Mouse (Mus musculus) testis, adult 2 months (tissue): ENCODE results near the gene Wnt5b. TPM values are rescaled to one million over a fixed set of nuclear protein-coding genes. Genes with fewer than 3 reads are reported as not detected.

Source experiments
- H3K27ac ChIP-seq: fragments of 200-500 bp; 2 replicates; pipeline ENCODE4 v1.5.1; 2012; ENCODE audit warnings: low read depth, low read length; ENCODE audit not compliant: control insufficient read depth, insufficient read depth
- H3K27me3 ChIP-seq: fragments of 200-500 bp; 2 replicates; pipeline ENCODE4 v1.6.1; 2012; ENCODE audit warnings: mild to moderate bottlenecking, low read length, moderate library complexity; ENCODE audit not compliant: control insufficient read depth, insufficient read depth
- H3K36me3 ChIP-seq: fragments of 200-500 bp; 2 replicates; pipeline ENCODE4 v1.6.1; 2012; ENCODE audit warnings: mild to moderate bottlenecking, low read length; ENCODE audit not compliant: control insufficient read depth, insufficient read depth
- H3K4me1 ChIP-seq: fragments of 200-500 bp; 2 replicates; pipeline ENCODE4 v1.6.1; 2012; ENCODE audit warnings: low read length; ENCODE audit not compliant: control insufficient read depth, insufficient read depth
- H3K4me3 ChIP-seq: fragments of 200-500 bp; 2 replicates; pipeline ENCODE4 v1.5.1; 2012; ENCODE audit warnings: low read depth, mild to moderate bottlenecking, low read length, moderate library complexity, mixed read lengths; ENCODE audit not compliant: control insufficient read depth
- CTCF ChIP-seq: fragments of 200-500 bp; IDR thresholded peaks from 2 replicates; pipeline ENCODE4 v1.5.1; 2012; ENCODE audit warnings: low read depth, mild to moderate bottlenecking, inconsistent platforms, low read length, moderate library complexity; ENCODE audit not compliant: control insufficient read depth, insufficient read depth, insufficient replicate concordance
- POLR2A ChIP-seq: fragments of 200-500 bp; IDR thresholded peaks from 2 replicates; pipeline ENCODE4 v1.6.1; 2012; ENCODE audit warnings: low read depth, mild to moderate bottlenecking, inconsistent platforms, low read length, moderate library complexity; ENCODE audit not compliant: control insufficient read depth
- polyA plus RNA-seq: library from polyadenylated mRNA; depleted of rRNA; stranded (reverse); fragments of >200 nt; gene quantifications from 2 replicates; pipeline ENCODE4 v1.2.3, GENCODE M21; 2012

Wnt5b gene
- polyA plus RNA-seq, 1 experiment: 3.8 TPM

- H3K27me3 ChIP-seq: no peaks in the 10 kb centered on the region
- H3K27ac ChIP-seq: no peak overlapping the region
- TF ChIP-seq POLR2A (no peak), CTCF (no peak)
- no peak overlapping the region for H3K4me3 ChIP-seq
- H3K4me1 ChIP-seq: no peaks in the 10 kb centered on the region
- H3K36me3 ChIP-seq: no peaks in the 10 kb centered on the region
Measured at GRCm38 (mm10) chr6:119421001-119421400, 123.1 kb downstream of the Wnt5b start.

- Histone ChIP-seq H3K4me3 (no peak overlapping the region), H3K27me3 (no peaks in the 10 kb centered on the region), H3K36me3 (no peaks in the 10 kb centered on the region), H3K27ac (no peak overlapping the region), H3K4me1 (no peaks in the 10 kb centered on the region)
- TF ChIP-seq CTCF (no peak), POLR2A (no peak)
Measured at GRCm38 (mm10) chr6:119420357-119420756, 123.8 kb downstream of the Wnt5b start.

- Histone ChIP-seq H3K27me3 (no peaks in the 10 kb centered on the region), H3K4me3 (no peak overlapping the region), H3K27ac (no peak overlapping the region), H3K4me1 (no peaks in the 10 kb centered on the region), H3K36me3 (no peaks in the 10 kb centered on the region)
- TF ChIP-seq CTCF (no peak), POLR2A (no peak)
Measured at GRCm38 (mm10) chr6:119419412-119419811, 124.7 kb downstream of the Wnt5b start.

DNA sequence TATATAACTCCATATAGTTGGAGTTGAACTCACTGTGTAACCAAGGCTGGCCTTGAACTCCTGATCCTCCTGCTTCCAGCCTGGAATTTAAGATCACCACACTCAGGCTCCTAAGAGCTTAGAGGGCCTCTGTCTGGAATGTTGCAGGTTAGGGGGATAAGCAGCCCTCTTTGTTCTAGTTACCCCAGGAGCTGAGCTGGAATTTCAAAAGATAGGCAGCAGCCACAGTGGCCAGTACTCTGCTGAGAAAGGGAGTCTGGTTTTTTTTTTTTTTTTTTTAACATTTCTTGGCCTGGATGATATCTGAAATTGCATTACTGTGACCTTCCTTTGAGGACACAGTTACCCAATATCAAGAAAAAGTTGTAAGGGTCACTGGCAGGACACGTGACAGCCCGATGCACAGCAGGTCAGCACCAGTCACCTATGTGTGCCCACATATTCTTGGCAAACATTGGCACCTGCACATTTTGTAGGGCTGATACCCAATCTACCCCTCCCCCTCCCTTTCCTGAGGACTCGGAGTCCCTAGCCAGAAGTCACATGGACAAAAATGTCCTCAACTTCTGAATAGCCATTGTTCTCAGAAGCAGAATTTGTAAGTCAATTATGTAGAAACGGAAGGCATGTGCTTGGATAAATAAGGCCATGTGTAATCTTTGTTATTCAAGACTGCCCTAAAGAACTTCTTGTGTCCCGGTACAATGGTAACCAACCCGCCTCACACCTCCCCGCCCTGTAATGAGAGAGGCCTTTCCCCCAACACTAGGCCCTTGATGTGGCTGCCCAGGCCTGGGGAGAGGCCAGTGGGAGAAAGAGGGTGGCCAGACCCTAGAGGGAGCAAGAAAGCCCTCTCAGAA lies 125.5 kb downstream of the Wnt5b start:
- Histone ChIP-seq H3K4me1 (no peaks in the 10 kb centered on the region), H3K27me3 (no peaks in the 10 kb centered on the region), H3K4me3 (no peak overlapping the region), H3K27ac (peak overlapping the region; percentile 47; the same call in 1 of the 2 replicates), H3K36me3 (no peaks in the 10 kb centered on the region)
- TF ChIP-seq CTCF: no peak
- no peak for TF ChIP-seq POLR2A

DNA sequence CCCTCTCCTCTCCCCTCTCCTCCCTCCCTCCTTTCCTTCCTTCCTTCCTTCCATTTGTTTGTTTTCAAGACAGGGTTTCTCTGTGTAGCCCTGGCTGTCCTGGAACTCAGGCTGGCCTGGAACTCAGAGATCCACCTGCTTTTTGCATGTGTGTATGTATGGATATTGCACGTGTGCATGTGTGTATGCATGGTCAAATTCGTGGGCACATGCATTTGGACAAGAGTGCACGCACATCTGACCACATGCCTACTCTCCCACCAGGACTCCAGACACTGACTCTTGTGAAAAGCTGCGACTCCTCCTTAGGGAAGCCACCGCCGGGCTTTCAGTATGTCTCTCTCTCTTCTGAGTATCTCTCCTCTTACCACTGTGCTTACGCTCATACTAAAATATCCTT lies 126.3 kb downstream of the Wnt5b start:
- no peaks in the 10 kb centered on the region for H3K36me3 ChIP-seq
- TF ChIP-seq POLR2A: no peak
- no peak for TF ChIP-seq CTCF
- H3K4me1 ChIP-seq: no peaks in the 10 kb centered on the region
- no peak overlapping the region for H3K4me3 ChIP-seq
- peak overlapping the region; percentile 23; the same call in 1 of the 2 replicates for H3K27ac ChIP-seq
- no peaks in the 10 kb centered on the region for H3K27me3 ChIP-seq

GRCm38 (mm10) chr6:119417354-119417753 lies 126.8 kb downstream of the Wnt5b start, which contains the start of gene Adipor2:
Gene Adipor2 (minus strand): TSS chr6:119417704.
- H3K36me3 ChIP-seq: no peaks in the 10 kb centered on the region
- peak within 1 kb of the TSS; percentile 23; the same call in 1 of the 2 replicates for H3K27ac ChIP-seq
- no peaks in the 10 kb centered on the region for H3K27me3 ChIP-seq
- no peaks in the 10 kb centered on the region for H3K4me1 ChIP-seq
- TF ChIP-seq CTCF: no peak
- TF ChIP-seq POLR2A: peak; percentile 48; the same call in 1 of the 2 replicates
- H3K4me3 ChIP-seq: peak within 1 kb of the TSS; percentile 14

- TF ChIP-seq CTCF: no peak
- TF ChIP-seq POLR2A: no peak
- no peak overlapping the region for H3K27ac ChIP-seq
- H3K36me3 ChIP-seq: no peaks in the 10 kb centered on the region
- no peaks in the 10 kb centered on the region for H3K27me3 ChIP-seq
- H3K4me3 ChIP-seq: peak overlapping the region; percentile 11; the same call in 1 of the 2 replicates
- H3K4me1 ChIP-seq: no peaks in the 10 kb centered on the region
Measured at GRCm38 (mm10) chr6:119416643-119417042, 127.5 kb downstream of the Wnt5b start.
